Comparison of ENCODE assay signal across 7 mouse cellular contexts in genomic region chr11:62648591-62649391, GRCm38 (mm10). TPM values are rescaled to one million over a fixed set of nuclear protein-coding genes. Genes with fewer than 3 reads are reported as not detected.
DNase-seq lines count a peak whose midpoint lies in the region; ATAC-seq lines count a peak whose summit lies in the region.

Mmgt2 (plus strand) TSS chr11:62648664.

- peaks cover 3% of the 10 kb centered on the region; the same call in 1 of the 2 replicates for H3K36me3 ChIP-seq in intestine, embryonic 16.5 days (ENCODE audit: control insufficient read depth, insufficient read depth, low read length)
- H3K36me3 ChIP-seq in midbrain, embryonic 11.5 days (ENCODE audit: control insufficient read depth, insufficient read depth, low read length), result no peaks in the 10 kb centered on the region

- no peaks in the 10 kb centered on the region for H3K9me3 ChIP-seq in intestine, embryonic 16.5 days (ENCODE audit: control insufficient read depth, low read length)
- H3K9me3 ChIP-seq in midbrain, embryonic 11.5 days (ENCODE audit: control insufficient read depth, low read length), result no peaks in the 10 kb centered on the region

- intact Hi-C loops in left cerebral cortex, postnatal 4 days (cut with DNase I), result loop anchor here (5.0 kb wide), 1 partner anchor 36 kb away; no protein-coding TSS in a partner anchor

- peak; percentile 98 for DNase-seq in adrenal gland, postnatal 10 days
- peak; percentile 99 for DNase-seq in embryo, embryonic 9.5 days (ENCODE audit: extremely low spot score)
- peak; percentile 98 for DNase-seq in gastrocnemius, postnatal 4 days (ENCODE audit: low spot score in 2 of 2)
- DNase-seq in left cerebral cortex, postnatal 4 days, result peak; percentile 96
- DNase-seq in midbrain, embryonic 11.5 days (ENCODE audit: low spot score, missing footprints), result peak; percentile 100
- peak; percentile 95 for DNase-seq in right cerebral cortex, postnatal 4 days

- H3K27ac ChIP-seq in intestine, embryonic 16.5 days (ENCODE audit: low read length), result peak within 1 kb of the TSS; percentile 93
- peak within 1 kb of the TSS; percentile 44 for H3K27ac ChIP-seq in midbrain, embryonic 11.5 days (ENCODE audit: low read depth, low read length)

- H3K27me3 ChIP-seq in intestine, embryonic 16.5 days (replicated peaks; ENCODE audit: control insufficient read depth, insufficient read depth, low read length), result no peaks in the 10 kb centered on the region
- H3K27me3 ChIP-seq in midbrain, embryonic 11.5 days (ENCODE audit: control insufficient read depth, insufficient read depth, low read length), result no peaks in the 10 kb centered on the region

- peak within 1 kb of the TSS; percentile 91 for H3K4me2 ChIP-seq in intestine, embryonic 16.5 days (ENCODE audit: low read depth, low read length)
- peak within 1 kb of the TSS; percentile 99 for H3K4me2 ChIP-seq in midbrain, embryonic 11.5 days

- peak; percentile 93 for ATAC-seq in intestine, embryonic 16.5 days
- peak; percentile 94 for ATAC-seq in midbrain, embryonic 11.5 days (ENCODE audit: low FRiP score)

- 2% methylated on average over 50 of the region's 53 CpGs for WGBS in intestine, embryonic 16.5 days
- WGBS in midbrain, embryonic 11.5 days, result under 1% methylated on average over 32 of the region's 53 CpGs

- peak within 1 kb of the TSS; percentile 85 for H3K9ac ChIP-seq in intestine, embryonic 16.5 days (ENCODE audit: low read depth, low read length)
- H3K9ac ChIP-seq in midbrain, embryonic 11.5 days (ENCODE audit: low read length), result peak within 1 kb of the TSS; percentile 86

- peaks cover 37% of the 10 kb centered on the region for H3K4me1 ChIP-seq in intestine, embryonic 16.5 days (ENCODE audit: control insufficient read depth, insufficient read depth, low read length)
- H3K4me1 ChIP-seq in midbrain, embryonic 11.5 days (ENCODE audit: control insufficient read depth, insufficient read depth, low read length), result peaks cover 31% of the 10 kb centered on the region

- H3K4me3 ChIP-seq in intestine, embryonic 16.5 days (ENCODE audit: low read length), result peak within 1 kb of the TSS; percentile 74
- H3K4me3 ChIP-seq in midbrain, embryonic 11.5 days (ENCODE audit: low read depth, low read length), result peak within 1 kb of the TSS; percentile 71

RNA-seq across cellular contexts. Expression of gene Mmgt2, which starts in this region (rescaled TPM):
- total RNA-seq in adrenal gland, postnatal 10 days (2021), result 10 to 100 TPM; 23.2 to 28.2 TPM
- 10 to 100 TPM; 24.2 to 26.0 TPM for total RNA-seq in gastrocnemius, postnatal 4 days (2021)
- 82.9 and 86.3 TPM in 2 replicates for polyA plus RNA-seq in intestine, embryonic 16.5 days (2015; fragmentation: Nextera tagmentation; extraction: Ambion mirVana)
- 10 to 100 TPM; 18.1 to 19.6 TPM for total RNA-seq in left cerebral cortex, postnatal 4 days (2021)
- 38.5 and 43.8 TPM in 2 replicates for polyA plus RNA-seq in midbrain, embryonic 11.5 days (2014; fragmentation: Nextera tagmentation; extraction: Ambion mirVana)

Comparison
In these comparisons a context has a peak if more than half of its experiments do, and no peak if none do; other contexts are left out.
1. Peak in every context shown above with its lines: DNase-seq, ATAC-seq, H3K4me3 ChIP-seq and H3K27ac ChIP-seq.